Mouse (Mus musculus) midbrain, embryonic 10.5 days (tissue): Measurements from ENCODE around the gene Mylk2. TPM values are rescaled to one million over a fixed set of nuclear protein-coding genes. Genes with fewer than 3 reads are reported as not detected.
A peak's percentile ranks its signal among the peaks of the same experiment; 100 is the strongest.

Source experiments
- DNase-seq: peaks from one replicate; pipeline ENCODE4 v3.0.0-alpha.2; 2017; ENCODE audit warnings: low spot score
- H3K27ac ChIP-seq: fragments of 300-500 bp; sonication (generic); replicated peaks from 2 replicates; pipeline ENCODE4 v1.5.1; 2016; ENCODE audit warnings: mild to moderate bottlenecking
- H3K27me3 ChIP-seq: fragments of 300-500 bp; sonication (generic); 2 replicates; pipeline ENCODE4 v1.6.1; 2016; ENCODE audit warnings: low read depth, mild to moderate bottlenecking; ENCODE audit not compliant: poor library complexity, severe bottlenecking
- H3K36me3 ChIP-seq: fragments of 300-500 bp; sonication (generic); 2 replicates; pipeline ENCODE4 v1.6.1; 2016; ENCODE audit warnings: mild to moderate bottlenecking, moderate library complexity
- H3K4me1 ChIP-seq: fragments of 300-500 bp; sonication (generic); 2 replicates; pipeline ENCODE4 v1.6.1; 2016
- H3K4me3 ChIP-seq: fragments of 300-500 bp; sonication (generic); 2 replicates; pipeline ENCODE4 v1.5.1; 2016; ENCODE audit warnings: mild to moderate bottlenecking, moderate library complexity
- H3K9me3 ChIP-seq: fragments of 300-500 bp; sonication (generic); replicated peaks from 2 replicates; pipeline ENCODE4 v1.6.1; 2016; ENCODE audit warnings: mild to moderate bottlenecking
- WGBS: fragments of 180-500 bp; shearing (Covaris S2); methylation state at CpG from one replicate; pipeline ENCODE4 v1.1.7; 2016; 5-methylcytosine and 5-hydroxymethylcytosine counted together
- microRNA-seq: library from miRNA; unstranded; fragments of <30 nt; microRNA quantifications from one replicate; pipeline ENCODE4, GENCODE M21; 2017
- polyA plus RNA-seq: library from polyadenylated mRNA; unstranded; fragments of >200 nt; fragmentation: Nextera tagmentation; extraction: Ambion mirVana; gene quantifications from 2 replicates; pipeline ENCODE4 v1.2.1, GENCODE M21; 2016

Mylk2 gene
- polyA plus RNA-seq, 1 experiment from 2014 or later: 0.07 TPM

DNA sequence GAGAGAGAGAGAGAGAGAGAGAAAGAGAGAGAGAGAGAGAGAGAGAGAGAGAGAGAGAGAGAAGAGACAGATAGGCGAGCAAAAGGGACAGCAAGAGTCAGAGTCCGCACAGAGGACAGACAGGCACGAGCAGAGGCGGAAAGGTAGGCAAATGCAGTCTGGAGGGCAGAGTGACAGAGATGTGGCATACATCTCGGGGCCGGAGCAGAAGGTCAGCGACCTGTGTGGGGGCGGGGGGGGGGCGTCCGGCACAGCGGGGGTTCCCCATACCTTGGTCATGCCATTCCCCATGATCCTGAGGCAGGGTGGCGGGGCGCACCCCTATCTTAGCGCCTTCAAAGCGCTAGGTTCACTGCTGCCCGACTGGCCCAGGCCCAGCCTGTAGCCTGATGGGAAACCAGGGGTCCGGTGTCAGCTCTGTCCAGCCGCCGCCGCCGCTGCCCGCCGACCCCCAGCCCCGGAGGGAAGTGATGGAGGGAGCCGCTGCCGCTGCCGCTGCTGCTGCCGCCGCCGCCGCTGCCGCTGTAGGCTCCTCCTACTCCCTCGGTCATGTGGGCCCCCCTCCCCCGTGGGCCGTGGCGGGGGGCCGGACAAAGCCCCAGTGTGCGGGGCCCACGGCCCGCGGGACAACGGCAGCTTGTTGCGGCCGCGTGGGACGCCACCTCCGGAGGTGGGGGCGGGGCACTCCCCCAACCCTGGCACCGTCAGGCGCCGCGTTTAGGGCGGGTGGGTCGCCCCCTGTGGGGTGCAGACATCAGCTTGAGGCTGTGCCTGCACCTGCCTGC is 40.1 kb downstream of the Mylk2 start, which contains the start of gene Dusp15:
Gene Dusp15 (minus strand): TSS at position 634 of the 785 bp plus-strand sequence.
- Histone ChIP-seq H3K4me3 (peak within 1 kb of the TSS; percentile 86), H3K36me3 (no peaks in the 10 kb centered on the region), H3K27ac (peak within 1 kb of the TSS; percentile 88), H3K4me1 (peaks cover 36% of the 10 kb centered on the region), H3K9me3 (no peaks in the 10 kb centered on the region), H3K27me3 (peaks cover 83% of the 10 kb centered on the region)
- WGBS: under 1% methylated on average over 53 of the region's 54 CpGs
- DNase-seq: peak; percentile 63

DNA sequence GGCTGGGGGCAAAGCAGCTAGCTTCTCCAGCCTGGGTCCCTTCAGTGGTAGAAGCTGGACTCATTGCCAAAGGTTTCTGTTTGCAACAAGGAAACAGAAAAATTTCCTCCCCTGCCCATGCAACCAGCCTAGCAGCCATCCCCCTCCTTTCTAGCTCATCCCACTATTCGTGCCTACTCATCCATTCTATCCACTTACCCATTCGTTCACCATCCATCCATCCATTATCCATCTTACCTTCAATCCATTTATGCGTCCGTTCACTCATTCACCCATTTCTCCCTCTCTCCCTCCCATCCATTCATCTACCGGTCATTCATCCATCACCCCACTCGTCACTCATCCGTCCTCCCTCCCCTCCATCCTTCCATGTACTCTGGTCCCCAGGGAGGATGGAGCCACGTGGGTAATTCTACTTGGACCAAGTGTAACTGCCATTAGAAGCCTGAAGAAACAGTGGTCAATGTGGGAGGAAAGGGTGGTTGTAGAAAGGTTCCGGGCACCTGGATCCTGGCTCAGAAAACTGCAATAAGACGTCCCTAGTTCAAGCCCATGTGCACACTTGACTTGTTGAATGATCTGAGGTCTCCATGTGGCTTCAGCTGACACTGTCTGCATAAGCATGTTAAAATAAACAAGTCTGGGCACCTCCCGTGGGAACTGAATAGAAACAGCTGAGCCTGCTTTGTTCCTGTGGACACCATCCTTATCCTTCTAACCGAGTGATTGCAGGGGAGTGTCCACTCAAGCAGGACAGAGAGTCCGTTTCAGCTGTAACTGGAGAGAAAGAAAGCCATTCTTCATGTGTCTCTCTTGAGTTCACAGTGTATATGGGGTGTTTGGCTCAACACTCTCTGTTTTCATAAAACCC is 40.9 kb downstream of the Mylk2 start:
- Histone ChIP-seq H3K27me3 (peaks cover 77% of the 10 kb centered on the region), H3K9me3 (no peaks in the 10 kb centered on the region), H3K27ac (peak overlapping the region; percentile 88), H3K4me3 (peak overlapping the region; percentile 86), H3K4me1 (peaks cover 36% of the 10 kb centered on the region), H3K36me3 (no peaks in the 10 kb centered on the region)
- 18% methylated on average over 13 of the region's 13 CpGs for WGBS
- DNase-seq: peak; percentile 38

DNA sequence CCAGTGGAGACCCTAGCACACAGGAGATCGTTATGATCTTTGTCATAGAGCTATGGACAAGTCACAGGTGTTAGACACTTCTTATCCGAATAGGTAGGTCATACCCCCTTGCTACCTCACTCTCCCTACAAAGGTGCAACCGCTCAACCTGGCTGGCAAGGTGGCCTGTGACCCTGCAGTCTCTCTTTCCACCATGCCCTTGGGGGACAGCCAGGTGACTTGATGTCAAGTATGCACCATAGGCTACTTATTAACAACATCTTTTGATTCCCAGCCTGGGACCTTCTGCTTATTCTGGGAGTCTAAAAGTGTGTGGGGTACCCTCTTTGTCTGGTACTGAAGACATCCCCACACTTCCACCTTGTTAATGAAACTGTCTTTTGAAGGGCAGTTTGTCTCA is 47.0 kb downstream of the Mylk2 start:
- 89% methylated on average over 3 of the region's 3 CpGs for WGBS
- Histone ChIP-seq H3K4me3 (no peak overlapping the region), H3K4me1 (peaks cover 18% of the 10 kb centered on the region), H3K9me3 (no peaks in the 10 kb centered on the region), H3K36me3 (no peaks in the 10 kb centered on the region), H3K27me3 (peaks cover 30% of the 10 kb centered on the region), H3K27ac (no peak overlapping the region)
- no peak for DNase-seq

DNA sequence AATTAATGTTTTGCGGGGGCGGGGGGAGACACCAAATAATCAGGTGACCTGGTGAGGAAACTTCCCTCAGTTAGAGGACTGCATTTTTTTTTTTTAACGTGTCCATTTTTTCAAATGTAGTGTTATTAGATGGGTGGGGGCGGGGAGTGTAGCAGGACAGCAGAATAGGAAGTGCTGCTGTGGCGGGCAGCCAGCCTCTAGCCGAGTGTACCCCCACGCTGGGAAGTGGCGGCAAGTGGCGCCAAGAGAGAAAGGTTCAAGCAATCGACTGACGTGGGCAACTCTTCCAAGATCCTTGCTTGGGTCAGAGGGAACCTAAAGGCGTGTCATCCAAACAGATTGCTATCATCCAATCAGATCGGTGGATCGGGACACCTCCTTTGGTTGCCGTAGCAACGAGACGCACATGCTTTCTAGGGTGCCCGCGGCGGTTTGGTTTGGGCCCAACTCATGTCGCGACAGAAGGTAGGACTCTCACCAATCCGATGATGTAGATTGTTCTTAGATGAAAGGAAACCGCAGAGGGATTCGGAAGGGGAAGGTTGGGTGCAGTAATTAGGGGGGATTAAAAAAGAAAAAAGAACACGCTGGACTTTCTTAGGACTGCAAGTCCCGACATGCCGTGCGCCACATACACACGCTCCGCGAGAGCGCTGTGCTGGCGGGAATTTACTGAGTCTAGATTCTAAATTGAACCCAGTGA is 51.1 kb downstream of the Mylk2 start, which contains the start of gene Ttll9:
Gene Ttll9 (plus strand): TSS at position 395 of the 703 bp plus-strand sequence.
- 2% methylated on average over 34 of the region's 34 CpGs for WGBS

DNA sequence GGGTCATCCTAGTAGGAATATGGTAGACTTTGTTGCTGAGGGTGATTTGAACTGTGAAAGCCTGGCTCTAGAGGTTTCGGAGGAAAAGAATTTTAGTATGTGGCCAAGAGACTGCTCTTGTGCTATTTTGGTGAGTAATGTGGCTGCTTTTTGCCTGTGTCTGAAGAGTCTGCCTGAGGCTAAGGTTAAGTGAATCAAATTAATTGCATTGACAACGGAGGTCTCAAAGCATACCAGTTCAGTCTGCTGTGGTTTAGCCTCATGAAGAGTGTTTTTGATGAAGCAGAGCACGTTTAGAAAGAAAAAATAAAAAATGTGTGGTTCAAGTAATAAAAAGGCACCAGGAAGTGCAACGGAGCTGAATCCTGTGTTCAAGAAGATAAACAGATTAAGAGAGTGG is 54.4 kb downstream of the Mylk2 start:
- Histone ChIP-seq H3K27me3 (peaks cover 2% of the 10 kb centered on the region; the same call in 1 of the 2 replicates), H3K4me3 (no peak overlapping the region), H3K36me3 (no peaks in the 10 kb centered on the region), H3K27ac (no peak overlapping the region), H3K9me3 (no peaks in the 10 kb centered on the region), H3K4me1 (peaks cover 11% of the 10 kb centered on the region)
- 75% methylated on average over 4 of the region's 4 CpGs for WGBS
- no peak for DNase-seq

More for the DNA sequence above, 51.1 kb downstream of the Mylk2 start, which contains the start of gene Ttll9:
- peak; percentile 87 for DNase-seq
- Histone ChIP-seq H3K4me3 (peak within 1 kb of the TSS; percentile 59), H3K36me3 (no peaks in the 10 kb centered on the region), H3K27ac (peak within 1 kb of the TSS; percentile 67), H3K9me3 (no peaks in the 10 kb centered on the region), H3K27me3 (peaks cover 13% of the 10 kb centered on the region), H3K4me1 (peaks cover 11% of the 10 kb centered on the region)

Small RNA genes lying within 50 kb of the gene (microRNA-seq; reads per million reads assigned to microRNA genes)
- 3.3 reads per million, percentile 4 among the genes with 10 or more reads in this experiment for gene Mir5622

Other genes with a start within 250 kb of the Mylk2 start
- 99.2 and 117 TPM in 2 replicates for gene H13, start 241.9 kb upstream of the Mylk2 start, polyA plus RNA-seq
- gene Mcts2, start 224.3 kb upstream of the Mylk2 start, polyA plus RNA-seq: 42.9 and 45.3 TPM in 2 replicates
- 70.2 and 86.2 TPM in 2 replicates for gene Id1, start 175.1 kb upstream of the Mylk2 start, polyA plus RNA-seq
- 4.2 and 4.6 TPM in 2 replicates for gene Cox4i2, start 157.2 kb upstream of the Mylk2 start, polyA plus RNA-seq
- gene Bcl2l1, start 79.6 kb upstream of the Mylk2 start, polyA plus RNA-seq: 107 and 128 TPM in 2 replicates
- gene Tpx2, start 63.4 kb upstream of the Mylk2 start, polyA plus RNA-seq: 153 TPM in 2 replicates
- gene Foxs1, start 21.9 kb downstream of the Mylk2 start, polyA plus RNA-seq: 0.58 and 1.5 TPM in 2 replicates
- 0.60 and 1.3 TPM in 2 replicates for gene Dusp15, start 40.3 kb downstream of the Mylk2 start, polyA plus RNA-seq
- gene Ttll9, start 51.1 kb downstream of the Mylk2 start, polyA plus RNA-seq: 1.3 and 1.4 TPM in 2 replicates
- 108 and 111 TPM in 2 replicates for gene Pdrg1, start 104.1 kb downstream of the Mylk2 start, polyA plus RNA-seq
- gene Xkr7, start 120.5 kb downstream of the Mylk2 start, polyA plus RNA-seq: 0.21 and 0.68 TPM in 2 replicates
- 1.1 and 1.2 TPM in 2 replicates for gene Ccm2l, start 154.6 kb downstream of the Mylk2 start, polyA plus RNA-seq
- gene Hck, start 197.1 kb downstream of the Mylk2 start, polyA plus RNA-seq: 2.1 and 2.2 TPM in 2 replicates
- gene Tm9sf4, start 250.0 kb downstream of the Mylk2 start, polyA plus RNA-seq: 82.5 and 82.8 TPM in 2 replicates